Mouse (Mus musculus): ENCODE data around the gene Olfr1052.
"Not testable (repeated sequence)": the region's sequence is repeated elsewhere in the genome, so short reads cannot be mapped to it uniquely, and the experiment has no call there.

Gene Olfr1052

GRCm38 (mm10) chr2:86292155-86292554 lies at the start of gene Olfr1052:
TSS of gene Olfr1052 (plus strand) at chr2:86292455.
- no peak for DNase-seq

DNA sequence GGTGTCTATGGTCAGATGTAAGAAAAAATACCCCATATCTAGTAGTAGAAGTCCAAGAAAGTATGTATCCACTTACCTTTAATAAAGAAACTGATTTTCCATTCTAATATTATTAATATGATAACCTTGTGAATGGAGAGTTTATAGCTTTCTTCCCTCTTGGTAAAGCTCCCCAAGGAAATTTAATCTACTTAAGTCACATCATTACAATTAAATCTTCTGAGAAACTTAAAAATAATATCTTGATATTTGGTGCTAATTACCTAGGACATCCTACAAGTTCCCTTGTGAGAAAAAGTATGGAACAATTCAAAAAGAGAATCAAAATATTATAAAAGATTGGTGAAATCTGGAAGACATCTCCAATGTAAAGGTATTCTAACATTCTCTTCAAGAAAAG lies 34.0 kb upstream of the Olfr1052 start, which contains the start of gene Olfr1049:
Gene Olfr1049, minus strand, starts transcription at position 101 of the 400 bp plus-strand sequence.
- not testable (repeated sequence) for DNase-seq

- not testable (repeated sequence) for DNase-seq
Observed at GRCm38 (mm10) chr2:86278988-86279387, 13.3 kb upstream of the Olfr1052 start, which contains the start of gene Olfr1051. TSS of gene Olfr1051 (minus strand) at chr2:86279088.

DNA sequence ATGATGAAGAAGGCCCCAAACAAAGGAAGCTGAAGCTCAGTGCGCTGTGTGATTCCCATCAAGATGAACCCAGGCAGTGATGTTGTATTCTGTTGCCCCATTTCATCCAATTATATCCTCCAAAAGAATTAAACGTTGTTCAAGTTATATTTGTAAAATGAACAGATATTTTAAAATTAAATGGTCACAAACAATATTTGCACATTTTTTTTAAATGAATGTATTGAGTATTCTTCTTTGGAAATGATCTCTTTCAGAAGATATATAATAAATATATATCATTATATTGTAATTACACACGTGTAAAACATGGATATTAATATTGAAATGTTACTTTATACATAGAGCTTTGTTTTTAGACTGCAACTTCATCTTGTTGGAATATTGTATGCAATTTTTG lies 22.9 kb downstream of the Olfr1052 start, which contains the start of gene Olfr1053:
Gene Olfr1053, minus strand, starts transcription at position 101 of the 400 bp plus-strand sequence.
- no peak for DNase-seq

GRCm38 (mm10) chr2:86335333-86335732 lies 43.1 kb downstream of the Olfr1052 start, which contains the start of gene Olfr1054:
TSS of gene Olfr1054 (minus strand) at chr2:86335433.
- no peak for DNase-seq
